Mouse (Mus musculus): ENCODE data around the gene Batf3. TPM values are rescaled to one million over a fixed set of nuclear protein-coding genes. Genes with fewer than 3 reads are reported as not detected.

Gene Batf3
- 2.9 TPM for polyA plus RNA-seq (2021)

DNA sequence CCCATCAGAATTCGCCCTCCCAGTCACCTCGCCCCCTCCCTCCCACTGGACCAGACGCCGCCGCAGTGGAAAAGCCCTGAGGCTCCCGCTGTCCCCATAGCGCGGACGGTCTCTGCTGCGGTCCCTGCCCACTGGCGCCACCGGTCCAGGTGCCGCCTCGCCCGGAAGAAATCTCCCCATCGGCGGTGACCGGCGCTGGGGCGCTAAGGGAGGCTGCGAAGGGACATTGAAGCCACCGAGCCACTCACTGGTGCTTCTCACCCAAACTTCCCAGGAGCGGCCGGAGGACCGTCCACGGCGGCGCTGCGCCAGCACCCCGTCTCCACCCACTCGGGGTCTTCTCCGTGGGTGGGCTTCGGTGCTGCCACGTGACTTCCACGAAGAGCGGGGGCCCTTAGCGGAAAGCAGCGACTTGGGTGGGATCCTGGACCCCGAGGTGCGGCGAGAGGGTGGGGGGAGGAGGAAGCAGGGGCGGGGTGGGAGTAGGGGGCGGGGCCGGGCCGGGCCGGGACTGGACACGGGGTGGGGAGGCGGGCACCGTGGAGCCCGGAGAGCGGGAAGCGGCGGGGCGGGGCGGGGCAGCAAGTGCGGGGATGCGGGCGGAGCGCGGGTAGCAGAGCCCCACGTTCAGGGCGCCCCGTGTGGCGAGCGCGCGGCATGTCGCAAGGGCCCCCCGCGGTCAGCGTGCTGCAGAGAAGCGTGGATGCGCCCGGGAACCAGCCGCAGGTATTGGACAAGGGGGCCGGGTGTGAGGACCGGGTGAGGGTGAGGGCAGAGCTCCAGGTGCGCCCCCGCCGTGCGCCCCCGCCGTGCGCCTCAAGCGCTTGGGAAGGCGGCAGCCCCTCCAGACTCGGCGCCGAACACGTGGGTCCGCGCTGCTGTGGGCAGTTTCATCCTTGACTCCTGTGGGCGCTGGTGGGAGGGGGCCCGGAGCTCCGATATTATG, at the start of gene Batf3:
TSS of gene Batf3 (plus strand) at position 46 of the 946 bp plus-strand sequence.
- DNase-seq (ENCODE audit: low read depth, low spot score) (no peak), ATAC-seq (peak; percentile 79)
- in situ Hi-C loops (cut with MboI; ENCODE audit: low pct_unique_long_range_greater_than_20kb), result loop anchor here (10.0 to 25.0 kb wide), 2 partner anchors 177 to 464 kb away; no protein-coding TSS in a partner anchor
- ChIA-PET POLR2A (interaction anchor here (0.6 kb wide), 1 partner anchor 298 kb away, joined by 3 read pairs; no protein-coding TSS in a partner anchor), CTCF (interaction anchor here (1.1 to 1.5 kb wide), 3 partner anchors 9 to 25 kb away, joined by 3 read pairs; no protein-coding TSS in a partner anchor)
- no peak for TF ChIP-seq CTCF (IDR thresholded peaks at IDR 0.05)
- no peaks in the 10 kb centered on the region for H3K27me3 ChIP-seq

DNA sequence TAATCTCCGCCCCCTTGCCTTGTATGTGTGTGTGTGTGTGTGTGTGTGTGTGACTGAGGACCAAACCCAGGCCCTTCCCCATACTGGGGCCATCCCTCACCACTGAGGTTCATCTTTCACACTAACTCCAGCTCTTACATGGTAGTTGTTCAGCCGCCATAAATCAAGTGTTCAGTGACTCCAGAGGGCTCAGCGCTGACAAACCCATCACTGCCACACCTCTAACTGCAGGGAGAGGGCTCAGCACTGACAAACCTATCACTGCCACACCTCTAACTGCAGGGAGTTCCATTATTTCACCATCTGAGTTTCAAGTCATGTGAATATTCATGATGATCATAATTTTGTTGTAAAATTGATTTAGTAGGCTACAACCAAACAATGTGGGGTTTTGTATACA, 44.1 kb upstream of the Batf3 start:
- ATAC-seq, result no peak
- no peak for TF ChIP-seq CTCF (IDR thresholded peaks at IDR 0.05)
- CTCF ChIA-PET, result no interaction called here
- in situ Hi-C loops (cut with MboI; ENCODE audit: low pct_unique_long_range_greater_than_20kb), result no loop called here
- H3K27me3 ChIP-seq, result no peaks in the 10 kb centered on the region
- POLR2A ChIA-PET, result no interaction called here
- DNase-seq (ENCODE audit: low read depth, low spot score), result no peak

DNA sequence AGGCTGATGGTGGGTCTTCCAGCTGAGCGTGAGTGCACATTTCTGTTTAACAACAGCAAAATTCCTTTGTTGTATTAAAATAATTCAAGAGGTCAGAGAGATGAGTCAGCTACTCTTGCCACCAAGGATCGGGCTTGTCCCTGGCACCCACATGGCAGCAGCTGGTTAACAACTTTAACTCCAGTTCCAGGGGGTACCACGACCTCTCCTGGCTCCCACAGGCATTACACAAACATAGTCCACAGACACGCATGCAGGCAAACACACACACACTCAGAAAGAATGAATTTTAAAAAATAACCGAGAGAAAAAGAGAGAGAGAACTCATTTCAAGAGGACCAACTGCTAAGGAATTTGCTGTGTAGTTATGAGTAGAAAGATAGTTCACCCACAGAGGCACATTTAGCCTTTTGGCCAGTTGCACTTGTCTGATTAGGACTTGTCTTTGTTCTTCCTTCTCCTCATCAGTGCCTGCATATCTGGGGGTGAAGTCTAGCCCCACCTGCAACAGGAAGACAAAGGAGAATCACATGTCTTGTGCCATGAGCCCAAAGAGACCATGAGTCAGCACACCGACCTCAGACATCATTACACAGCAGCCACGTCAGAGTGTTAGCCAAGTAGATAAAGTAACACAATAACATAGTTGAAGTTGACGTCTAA, 42.6 kb upstream of the Batf3 start:
- no peak for ATAC-seq
- ChIA-PET CTCF (interaction anchor here (0.7 to 1.2 kb wide), 4 partner anchors 9 to 110 kb away, joined by 3 to 4 read pairs (median 3); partner anchors contain the start of gene Flvcr1), POLR2A (no interaction called here)
- in situ Hi-C loops (cut with MboI; ENCODE audit: low pct_unique_long_range_greater_than_20kb), result no loop called here
- DNase-seq (ENCODE audit: low read depth, low spot score), result no peak
- no peaks in the 10 kb centered on the region for H3K27me3 ChIP-seq
- TF ChIP-seq CTCF (IDR thresholded peaks at IDR 0.05), result peak; percentile 77

DNA sequence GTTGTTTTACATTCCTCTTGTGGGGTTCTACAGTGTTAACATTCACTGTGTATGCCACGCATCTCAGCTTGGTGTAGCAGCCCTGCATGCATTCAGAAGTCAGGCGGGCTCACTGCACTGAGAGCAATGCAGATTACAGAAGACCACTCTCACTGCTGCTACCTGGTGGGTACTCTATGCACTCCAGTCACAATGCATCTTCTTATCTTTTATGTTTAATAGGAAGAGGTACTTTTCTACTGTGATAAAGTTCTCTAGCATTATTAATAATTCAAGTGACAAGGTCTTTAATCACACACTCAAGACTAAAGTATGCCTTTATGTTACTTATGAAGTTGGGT, 42.1 kb upstream of the Batf3 start:
- no peaks in the 10 kb centered on the region for H3K27me3 ChIP-seq
- CTCF ChIA-PET, result interaction anchor here (1.1 to 1.2 kb wide), 2 partner anchors 29 to 34 kb away, joined by 3 to 4 read pairs; partner anchors contain the start of gene Flvcr1
- POLR2A ChIA-PET, result no interaction called here
- ATAC-seq (no peak), DNase-seq (ENCODE audit: low read depth, low spot score) (no peak)
- in situ Hi-C loops (cut with MboI; ENCODE audit: low pct_unique_long_range_greater_than_20kb), result no loop called here
- TF ChIP-seq CTCF (IDR thresholded peaks at IDR 0.05), result no peak

DNA sequence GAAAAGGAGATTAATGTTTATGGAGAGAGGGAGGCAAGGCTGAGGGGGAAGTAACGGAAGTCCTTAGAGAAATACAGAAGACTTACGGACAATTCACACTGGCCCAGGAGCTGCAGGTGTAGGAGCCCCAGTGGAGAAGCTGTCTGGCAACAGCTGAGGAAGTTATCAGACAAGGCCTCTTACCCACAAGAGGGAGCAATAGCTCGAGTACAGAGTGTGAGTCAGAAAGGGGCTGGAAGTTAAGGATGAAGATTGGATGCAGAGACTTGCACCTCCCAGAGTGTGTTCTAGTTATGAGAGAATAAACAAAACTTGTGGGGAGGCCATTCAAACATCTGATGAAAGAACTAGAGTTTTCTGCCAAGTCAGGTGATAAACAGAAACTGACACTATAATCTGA, 40.2 kb upstream of the Batf3 start:
- TF ChIP-seq CTCF (IDR thresholded peaks at IDR 0.05), result peak; percentile 40
- ChIA-PET POLR2A (interaction anchor here (1.6 kb wide), 1 partner anchor 11 kb away, joined by 4 read pairs; no protein-coding TSS in a partner anchor), CTCF (interaction anchor here (1.3 kb wide), 1 partner anchor 22 kb away, joined by 3 read pairs; no protein-coding TSS in a partner anchor)
- no peak for ATAC-seq
- in situ Hi-C loops (cut with MboI; ENCODE audit: low pct_unique_long_range_greater_than_20kb), result no loop called here
- H3K27me3 ChIP-seq, result no peaks in the 10 kb centered on the region
- DNase-seq (ENCODE audit: low read depth, low spot score), result no peak

DNA sequence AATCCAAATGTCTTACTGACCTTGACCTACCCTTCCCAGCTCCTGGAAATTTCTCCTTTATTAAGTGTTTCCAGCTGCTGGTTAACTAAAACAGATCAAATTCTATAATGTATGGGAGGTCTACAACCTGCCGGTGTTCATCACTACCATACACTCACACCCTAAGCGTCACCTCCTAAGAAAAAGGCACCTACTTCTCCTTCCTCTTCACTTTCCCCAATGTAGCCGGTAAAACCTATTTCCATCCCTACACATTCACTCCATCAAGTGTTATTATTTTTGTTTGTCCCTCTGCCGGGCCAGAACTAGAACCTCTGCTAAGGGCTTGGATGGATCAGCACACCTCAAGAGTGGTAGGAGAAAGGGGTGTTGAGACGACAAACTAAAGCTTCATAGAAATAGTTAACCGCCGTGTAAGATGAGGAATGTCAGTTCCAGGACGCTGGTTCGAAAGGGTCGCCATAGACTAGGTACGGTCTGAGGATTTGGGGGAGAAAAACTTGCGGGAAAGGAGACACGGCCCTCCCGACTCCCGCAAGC, 35.3 kb upstream of the Batf3 start:
- CTCF ChIA-PET, result interaction anchor here (0.6 to 3.0 kb wide), 5 partner anchors 9 to 118 kb away, joined by 3 to 11 read pairs (median 4); no protein-coding TSS in a partner anchor
- peak; percentile 54 for ATAC-seq

DNA sequence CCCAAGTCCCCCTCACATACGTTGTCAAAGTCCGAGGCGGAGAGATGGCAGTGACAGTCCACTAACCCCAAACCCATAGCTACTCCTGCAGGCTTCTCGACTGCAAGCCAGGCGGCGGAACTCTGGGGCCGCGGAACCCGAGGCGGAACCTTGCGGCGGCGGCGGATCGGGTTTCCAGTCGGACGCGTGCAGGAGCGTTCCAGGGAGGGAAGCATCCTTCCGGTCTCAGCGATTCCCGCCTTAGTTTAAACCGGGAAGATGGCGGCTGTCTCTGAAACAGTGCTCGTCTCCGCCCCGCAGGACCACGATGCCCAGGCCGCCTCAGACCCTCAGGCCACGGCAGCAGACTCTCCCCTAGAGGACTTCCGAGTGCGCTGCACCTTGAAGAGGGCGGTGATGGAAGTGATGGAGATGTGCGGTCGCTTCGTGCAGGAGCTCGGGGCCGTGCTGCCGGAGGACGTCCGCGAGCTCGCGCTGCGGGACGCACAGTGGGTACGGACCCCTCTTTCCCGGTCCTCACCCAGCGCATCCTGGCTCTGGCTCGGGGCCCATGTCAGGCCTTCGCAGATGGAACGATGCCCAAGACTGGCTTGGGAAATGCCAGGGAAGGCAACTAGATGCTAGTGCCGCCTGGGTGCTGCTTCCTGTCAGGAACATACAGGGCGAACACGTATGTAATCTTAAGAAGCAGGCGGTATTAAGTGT, 34.7 kb upstream of the Batf3 start, which contains the start of the genes Tatdn3 and Nsl1:
TSS of gene Tatdn3 (minus strand) at position 152 of the 705 bp plus-strand sequence.
TSS of gene Nsl1 (plus strand) at position 232 of the 705 bp plus-strand sequence.
- H3K27me3 ChIP-seq, result no peaks in the 10 kb centered on the region
- ChIA-PET CTCF (interaction anchor here (0.9 to 3.0 kb wide), 5 partner anchors 10 to 118 kb away, joined by 3 to 11 read pairs (median 4); no protein-coding TSS in a partner anchor), POLR2A (interaction anchor here (0.7 to 2.2 kb wide), 4 partner anchors 14 to 118 kb away, joined by 3 to 5 read pairs (median 4); no protein-coding TSS in a partner anchor)
- in situ Hi-C loops (cut with MboI; ENCODE audit: low pct_unique_long_range_greater_than_20kb), result loop anchor here (5.0 kb wide), 2 partner anchors 56 to 121 kb away; no protein-coding TSS in a partner anchor
- DNase-seq (ENCODE audit: low read depth, low spot score), result no peak
- no peak for TF ChIP-seq CTCF (IDR thresholded peaks at IDR 0.05)
- peak; percentile 87 for ATAC-seq

More for the DNA sequence above, 35.3 kb upstream of the Batf3 start:
- POLR2A ChIA-PET, result interaction anchor here (0.7 to 2.2 kb wide), 4 partner anchors 13 to 117 kb away, joined by 3 to 5 read pairs (median 4); no protein-coding TSS in a partner anchor
- in situ Hi-C loops (cut with MboI; ENCODE audit: low pct_unique_long_range_greater_than_20kb), result loop anchor here (5.0 kb wide), 2 partner anchors 55 to 120 kb away; no protein-coding TSS in a partner anchor
- no peak for TF ChIP-seq CTCF (IDR thresholded peaks at IDR 0.05)
- no peaks in the 10 kb centered on the region for H3K27me3 ChIP-seq
- DNase-seq (ENCODE audit: low read depth, low spot score), result no peak

DNA sequence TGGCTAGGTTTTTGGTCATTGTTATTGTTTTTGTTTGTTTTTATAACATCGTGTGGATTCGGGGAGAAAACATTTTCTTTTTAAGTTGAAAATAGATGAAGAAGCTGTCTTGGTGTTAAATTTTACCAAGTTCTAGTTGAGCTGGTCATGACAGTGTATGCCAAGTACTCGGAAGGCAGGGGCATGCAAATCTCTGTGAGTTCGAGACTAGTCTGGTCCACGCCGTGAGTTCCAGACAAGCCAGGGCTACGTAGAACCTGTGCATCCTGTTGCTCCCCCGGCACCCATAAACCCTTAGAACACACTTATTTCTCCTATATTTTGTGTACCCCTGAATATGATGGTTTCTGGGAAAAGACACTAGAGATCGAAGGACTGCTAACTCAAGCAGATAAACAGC, 33.9 kb upstream of the Batf3 start:
- no peak for ATAC-seq
- no peak for TF ChIP-seq CTCF (IDR thresholded peaks at IDR 0.05)
- no peak for DNase-seq (ENCODE audit: low read depth, low spot score)
- H3K27me3 ChIP-seq, result no peaks in the 10 kb centered on the region
- CTCF ChIA-PET, result interaction anchor here (1.7 to 3.0 kb wide), 4 partner anchors 10 to 119 kb away, joined by 3 to 11 read pairs (median 6); no protein-coding TSS in a partner anchor
- POLR2A ChIA-PET, result interaction anchor here (1.0 to 2.2 kb wide), 2 partner anchors 15 to 119 kb away, joined by 3 to 5 read pairs; no protein-coding TSS in a partner anchor
- in situ Hi-C loops (cut with MboI; ENCODE audit: low pct_unique_long_range_greater_than_20kb), result loop anchor here (5.0 kb wide), 2 partner anchors 56 to 121 kb away; no protein-coding TSS in a partner anchor

DNA sequence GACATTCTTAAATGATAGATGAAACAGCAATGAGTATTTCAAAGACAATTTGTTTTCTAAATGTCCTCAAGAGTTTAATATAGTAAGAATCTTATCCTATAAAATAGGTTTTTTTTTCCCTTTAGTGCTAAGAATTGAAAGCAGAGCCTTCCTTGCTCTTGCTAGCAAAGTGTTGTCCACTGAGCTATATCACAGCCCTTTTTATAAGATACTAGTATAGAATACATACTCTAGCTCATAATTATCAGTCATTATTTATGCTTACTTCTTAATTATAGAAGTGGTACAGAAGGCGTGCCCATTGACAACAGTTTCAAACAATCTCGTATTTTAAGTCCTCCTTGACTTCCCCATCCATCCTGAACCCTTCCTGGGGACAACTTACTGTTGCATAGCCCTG, 33.1 kb upstream of the Batf3 start:
- POLR2A ChIA-PET, result interaction anchor here (1.4 kb wide), 1 partner anchor 41 kb away, joined by 3 read pairs; no protein-coding TSS in a partner anchor
- ATAC-seq (no peak), DNase-seq (ENCODE audit: low read depth, low spot score) (no peak)
- TF ChIP-seq CTCF (IDR thresholded peaks at IDR 0.05), result no peak
- in situ Hi-C loops (cut with MboI; ENCODE audit: low pct_unique_long_range_greater_than_20kb), result loop anchor here (5.0 kb wide), 2 partner anchors 57 to 122 kb away; no protein-coding TSS in a partner anchor
- CTCF ChIA-PET, result interaction anchor here (1.7 kb wide), 2 partner anchors 20 to 108 kb away, joined by 3 to 4 read pairs; no protein-coding TSS in a partner anchor
- no peaks in the 10 kb centered on the region for H3K27me3 ChIP-seq
